Mouse (Mus musculus): Measurements from ENCODE around the gene Gm13287.
"Not testable (repeated sequence)": the region's sequence is repeated elsewhere in the genome, so short reads cannot be mapped to it uniquely, and the experiment has no call there.

Gm13287 gene

GRCm38 (mm10) chr4:88802954-88803353 is at the start of gene Gm13287:
Gene Gm13287, plus strand, starts transcription at chr4:88803254.
- not testable (repeated sequence) for DNase-seq (ENCODE audit: low spot score in 2 of 2)

GRCm38 (mm10) chr4:88754818-88755340 is 48.2 kb upstream of the Gm13287 start, which contains the start of gene Gm13271:
Gene Gm13271, plus strand, starts transcription at chr4:88754868.
- peak; percentile 67 for DNase-seq (ENCODE audit: low spot score in 2 of 2)

- DNase-seq (ENCODE audit: low spot score in 2 of 2): not testable (repeated sequence)
These were observed 46.2 kb upstream of the Gm13287 start for GRCm38 (mm10) chr4:88756581-88757513.

GRCm38 (mm10) chr4:88757628-88758031 is 45.4 kb upstream of the Gm13287 start:
- DNase-seq (ENCODE audit: low spot score in 2 of 2): peak; percentile 82 to 84

GRCm38 (mm10) chr4:88758751-88759150 is 44.3 kb upstream of the Gm13287 start:
- DNase-seq (ENCODE audit: low spot score in 2 of 2): not testable (repeated sequence)

- DNase-seq (ENCODE audit: low spot score in 2 of 2): peak; percentile 23 to 41
These were observed 43.3 kb upstream of the Gm13287 start, which contains the start of gene Gm13283 for GRCm38 (mm10) chr4:88759610-88760268. Gene Gm13283, plus strand, starts transcription at chr4:88760119.

- peak; percentile 55 to 61 for DNase-seq (ENCODE audit: low spot score in 2 of 2)
These were observed 42.6 kb upstream of the Gm13287 start for GRCm38 (mm10) chr4:88760431-88760830.

GRCm38 (mm10) chr4:88761776-88762175 is 41.3 kb upstream of the Gm13287 start:
- DNase-seq (ENCODE audit: low spot score in 2 of 2): peak; percentile 69 to 73

- DNase-seq (ENCODE audit: low spot score in 2 of 2): not testable (repeated sequence)
These were observed 40.7 kb upstream of the Gm13287 start for GRCm38 (mm10) chr4:88762341-88762740.

- DNase-seq (ENCODE audit: low spot score in 2 of 2): peak; percentile 19 to 28
These were observed 39.6 kb upstream of the Gm13287 start for GRCm38 (mm10) chr4:88763384-88764018.

GRCm38 (mm10) chr4:88773534-88773933 is 29.5 kb upstream of the Gm13287 start, which contains the start of gene Gm13290:
Gene Gm13290, plus strand, starts transcription at chr4:88773834.
- not testable (repeated sequence) for DNase-seq (ENCODE audit: low spot score in 2 of 2)

GRCm38 (mm10) chr4:88776622-88777021 is 26.4 kb upstream of the Gm13287 start, which contains the start of gene Gm13289:
Gene Gm13289, plus strand, starts transcription at chr4:88776922.
- not testable (repeated sequence) for DNase-seq (ENCODE audit: low spot score in 2 of 2)

- DNase-seq (ENCODE audit: low spot score in 2 of 2): not testable (repeated sequence)
These were observed 23.5 kb upstream of the Gm13287 start, which contains the start of gene Gm13272 for GRCm38 (mm10) chr4:88779550-88779949. Gene Gm13272, plus strand, starts transcription at chr4:88779850.

- not testable (repeated sequence) for DNase-seq (ENCODE audit: low spot score in 2 of 2)
These were observed 22.7 kb upstream of the Gm13287 start for GRCm38 (mm10) chr4:88780320-88780719.

- DNase-seq (ENCODE audit: low spot score in 2 of 2): not testable (repeated sequence)
These were observed 21.2 kb upstream of the Gm13287 start, which contains the start of gene Ifnz for GRCm38 (mm10) chr4:88781831-88782230. Gene Ifnz, plus strand, starts transcription at chr4:88782131.

- not testable (repeated sequence) for DNase-seq (ENCODE audit: low spot score in 2 of 2)
These were observed 20.7 kb upstream of the Gm13287 start for GRCm38 (mm10) chr4:88782335-88782734.

- DNase-seq (ENCODE audit: low spot score in 2 of 2): not testable (repeated sequence)
These were observed 17.6 kb upstream of the Gm13287 start, which contains the start of gene Gm13276 for GRCm38 (mm10) chr4:88785409-88785808. Gene Gm13276, plus strand, starts transcription at chr4:88785709.

- DNase-seq (ENCODE audit: low spot score in 2 of 2): peak; percentile 66 to 70
These were observed 14.7 kb upstream of the Gm13287 start, which contains the start of gene Gm13277 for GRCm38 (mm10) chr4:88788402-88788801. Gene Gm13277, plus strand, starts transcription at chr4:88788632.

- not testable (repeated sequence) for DNase-seq (ENCODE audit: low spot score in 2 of 2)
These were observed 11.8 kb upstream of the Gm13287 start, which contains the start of gene Gm13278 for GRCm38 (mm10) chr4:88791250-88791649. Gene Gm13278, plus strand, starts transcription at chr4:88791550.

- DNase-seq (ENCODE audit: low spot score in 2 of 2): peak; percentile 55 to 58
These were observed 8.9 kb upstream of the Gm13287 start, which contains the start of gene Gm13275 for GRCm38 (mm10) chr4:88793936-88794675. Gene Gm13275, plus strand, starts transcription at chr4:88794487.
